Mouse (Mus musculus) testis, postnatal 14 days (tissue): ENCODE data around the gene Mid1.
"Not testable (repeated sequence)": the region's sequence is repeated elsewhere in the genome, so short reads cannot be mapped to it uniquely, and the experiment has no call there.

Experiments used
- DNase-seq: peaks from one replicate; pipeline ENCODE4 v3.0.0; 2021; ENCODE audit warnings: low spot score

The Mid1 gene

DNA sequence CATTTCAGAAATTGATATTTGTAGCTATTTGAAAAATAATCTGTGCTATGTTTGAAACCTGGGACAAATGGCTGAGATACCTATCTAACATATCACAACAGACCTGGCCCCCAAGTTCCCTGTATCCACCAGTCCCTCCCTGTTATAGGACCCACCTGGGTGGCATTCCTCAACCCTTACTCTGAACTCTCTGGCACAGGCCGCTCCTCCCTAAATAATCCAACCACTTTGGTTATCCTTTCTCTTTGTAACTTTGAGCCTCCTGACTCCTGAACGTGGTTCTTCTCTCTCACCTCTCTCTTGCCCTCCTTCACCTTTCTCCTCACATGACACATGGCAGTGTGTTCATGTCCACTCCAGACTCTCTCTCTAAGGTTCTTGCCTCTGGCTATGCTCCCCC lies 287.1 kb downstream of the Mid1 start:
- DNase-seq: peak; percentile 13

DNA sequence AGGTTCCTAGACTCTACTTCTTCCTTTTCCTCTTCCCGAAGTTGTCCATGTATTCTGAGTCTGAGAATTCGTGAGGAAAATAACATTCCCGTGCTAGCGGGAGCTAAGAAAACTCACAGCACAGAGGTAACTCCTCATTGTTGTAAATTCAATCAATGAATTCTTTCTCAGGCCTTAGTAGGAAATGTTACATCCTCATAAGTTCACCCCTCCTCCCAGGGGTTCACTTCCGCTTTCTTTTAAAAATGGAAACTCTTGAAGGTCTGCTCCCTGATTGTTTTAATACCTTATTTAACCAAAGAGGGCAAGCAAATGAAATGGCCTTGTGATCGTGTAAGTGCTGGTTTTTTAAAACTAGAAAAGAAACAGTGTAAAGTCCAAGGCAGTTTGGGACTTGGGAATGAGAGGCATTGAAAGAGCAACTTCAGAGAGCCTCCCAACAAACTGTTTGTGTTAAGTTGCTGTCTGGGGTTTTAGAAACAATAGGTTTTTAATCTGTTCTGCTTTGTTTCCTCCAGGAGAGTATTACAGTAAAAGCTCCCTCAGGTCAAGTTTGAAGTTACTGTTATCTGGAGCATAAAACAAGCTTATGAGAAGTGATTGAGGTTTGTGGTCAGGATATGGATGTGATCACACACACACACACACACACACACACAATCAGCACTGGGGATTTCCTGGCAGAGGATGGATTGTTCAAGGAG lies 287.9 kb downstream of the Mid1 start:
- DNase-seq: peak; percentile 11

DNA sequence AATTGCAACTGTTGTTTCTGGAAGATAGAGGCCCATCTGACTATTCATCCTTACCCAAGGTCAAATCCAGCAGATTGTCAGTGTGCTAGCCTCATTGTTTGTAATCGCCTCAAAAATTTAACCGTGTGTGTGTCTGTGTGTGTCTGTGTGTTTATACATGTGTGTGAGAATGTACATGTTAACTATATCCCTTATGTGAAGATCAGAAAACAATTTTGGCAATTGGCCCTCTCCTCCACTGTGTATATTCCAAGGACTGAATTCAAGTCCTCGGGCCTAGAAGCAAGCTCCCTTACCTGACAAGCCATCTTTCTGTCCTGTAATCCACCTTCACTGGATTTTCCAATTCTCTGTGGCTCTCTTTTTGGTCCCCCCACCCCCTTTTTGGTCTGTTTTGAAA lies 288.8 kb downstream of the Mid1 start:
- DNase-seq: peak; percentile 25

DNA sequence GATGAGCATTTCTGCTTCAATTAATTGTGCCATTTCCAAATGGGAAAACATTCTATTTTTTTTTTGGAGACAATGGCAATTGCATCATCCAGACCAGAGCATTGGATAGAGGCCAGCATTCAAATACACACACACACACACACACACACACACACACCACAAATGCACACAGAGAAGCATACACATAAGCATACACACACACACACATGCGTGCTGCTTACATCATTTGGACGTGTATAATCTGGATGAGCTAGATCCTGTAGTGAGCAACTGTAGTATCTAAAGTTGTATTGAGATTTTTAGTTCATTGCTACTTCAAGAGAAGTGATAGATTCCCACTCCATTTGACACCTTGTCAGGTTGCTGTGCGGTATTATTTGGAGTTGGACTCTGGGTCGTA lies 289.5 kb downstream of the Mid1 start:
- not testable (repeated sequence) for DNase-seq

DNA sequence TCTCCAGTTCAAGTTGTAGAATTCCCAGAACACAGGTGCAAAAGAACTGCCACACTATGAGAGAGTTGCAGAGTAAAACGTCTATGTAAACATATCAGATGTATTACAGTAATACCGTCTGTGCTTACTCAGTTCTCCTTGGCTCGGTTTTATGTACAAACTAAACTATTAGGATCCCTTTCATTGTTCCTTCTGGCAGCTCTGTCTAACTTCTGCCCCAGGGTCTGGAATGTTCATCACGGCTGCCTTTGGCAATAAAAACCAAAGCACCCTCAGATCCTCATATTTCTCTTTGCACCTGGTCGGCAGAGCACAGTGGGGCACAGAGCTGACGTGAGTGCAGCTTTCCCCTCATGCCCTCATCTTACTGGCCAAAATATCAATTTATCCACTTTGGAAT lies 290.0 kb downstream of the Mid1 start:
- DNase-seq: peak; percentile 23

DNA sequence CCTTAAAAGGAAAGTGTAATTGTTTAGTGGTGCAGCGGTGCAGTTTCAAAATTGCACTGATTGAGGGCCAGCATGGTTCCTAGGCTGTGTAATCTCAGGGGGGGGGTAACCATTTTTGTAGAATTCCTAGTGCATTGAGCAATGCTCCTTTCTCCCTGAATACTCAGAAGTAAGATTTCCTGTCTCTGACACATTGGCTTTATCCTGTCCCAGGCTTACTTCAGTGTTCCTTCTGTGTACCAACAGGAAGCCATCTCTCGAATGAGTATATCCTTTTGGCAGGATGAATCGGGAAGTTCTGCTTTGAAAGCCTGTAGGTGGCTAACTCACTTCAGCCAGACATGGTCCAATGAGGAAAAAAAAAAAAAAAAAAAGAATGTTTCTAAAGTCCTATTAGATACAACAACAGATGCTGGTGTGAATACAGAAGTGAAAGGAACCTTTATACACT lies 290.7 kb downstream of the Mid1 start:
- peak; percentile 23 for DNase-seq

DNA sequence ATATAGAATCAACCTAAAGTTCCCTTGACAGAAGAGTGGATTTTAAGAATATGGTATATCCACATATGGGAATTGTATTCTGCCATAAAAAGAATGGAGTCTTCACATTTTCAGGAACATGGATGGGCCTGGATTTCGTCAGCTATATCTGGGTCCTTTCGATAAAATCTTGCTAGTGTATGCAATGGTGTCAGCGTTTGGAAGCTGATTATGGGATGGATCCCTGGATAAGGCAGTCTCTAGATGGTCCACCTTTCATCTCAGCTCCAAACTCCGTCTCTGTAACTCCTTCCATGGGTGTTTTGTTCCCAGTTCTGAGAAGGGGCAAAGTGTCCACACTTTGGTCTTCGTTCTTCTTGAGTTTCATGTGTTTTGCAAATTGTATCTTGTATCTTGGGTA lies 291.3 kb downstream of the Mid1 start:
- DNase-seq: not testable (repeated sequence)

DNA sequence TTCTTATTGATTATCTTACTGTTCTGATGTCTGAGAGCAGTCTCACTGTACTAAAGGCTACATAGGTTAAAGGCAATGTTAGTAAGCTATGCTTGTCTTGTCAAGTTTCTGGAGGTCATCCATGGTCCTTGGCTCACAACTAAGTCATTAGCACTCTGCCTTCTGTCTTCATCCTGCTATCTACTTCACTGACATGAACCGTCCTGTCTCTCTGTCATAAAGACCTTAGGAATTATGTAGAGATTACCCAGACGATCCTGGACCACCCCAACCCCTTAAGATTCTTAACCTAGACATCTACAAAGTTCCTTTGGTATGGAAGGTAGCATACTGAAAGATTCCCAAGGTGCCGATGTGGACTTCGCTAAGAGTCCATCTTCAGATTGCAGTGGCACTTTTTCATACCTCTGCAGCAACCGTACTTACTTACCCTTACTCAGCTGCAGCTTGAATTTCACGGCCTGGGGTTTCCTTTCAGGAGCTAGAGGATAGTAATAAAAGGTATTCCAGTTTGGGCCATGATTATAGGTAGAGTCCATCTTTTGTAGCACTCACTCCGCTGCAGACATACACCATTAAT lies 292.9 kb downstream of the Mid1 start:
- DNase-seq: peak; percentile 29

DNA sequence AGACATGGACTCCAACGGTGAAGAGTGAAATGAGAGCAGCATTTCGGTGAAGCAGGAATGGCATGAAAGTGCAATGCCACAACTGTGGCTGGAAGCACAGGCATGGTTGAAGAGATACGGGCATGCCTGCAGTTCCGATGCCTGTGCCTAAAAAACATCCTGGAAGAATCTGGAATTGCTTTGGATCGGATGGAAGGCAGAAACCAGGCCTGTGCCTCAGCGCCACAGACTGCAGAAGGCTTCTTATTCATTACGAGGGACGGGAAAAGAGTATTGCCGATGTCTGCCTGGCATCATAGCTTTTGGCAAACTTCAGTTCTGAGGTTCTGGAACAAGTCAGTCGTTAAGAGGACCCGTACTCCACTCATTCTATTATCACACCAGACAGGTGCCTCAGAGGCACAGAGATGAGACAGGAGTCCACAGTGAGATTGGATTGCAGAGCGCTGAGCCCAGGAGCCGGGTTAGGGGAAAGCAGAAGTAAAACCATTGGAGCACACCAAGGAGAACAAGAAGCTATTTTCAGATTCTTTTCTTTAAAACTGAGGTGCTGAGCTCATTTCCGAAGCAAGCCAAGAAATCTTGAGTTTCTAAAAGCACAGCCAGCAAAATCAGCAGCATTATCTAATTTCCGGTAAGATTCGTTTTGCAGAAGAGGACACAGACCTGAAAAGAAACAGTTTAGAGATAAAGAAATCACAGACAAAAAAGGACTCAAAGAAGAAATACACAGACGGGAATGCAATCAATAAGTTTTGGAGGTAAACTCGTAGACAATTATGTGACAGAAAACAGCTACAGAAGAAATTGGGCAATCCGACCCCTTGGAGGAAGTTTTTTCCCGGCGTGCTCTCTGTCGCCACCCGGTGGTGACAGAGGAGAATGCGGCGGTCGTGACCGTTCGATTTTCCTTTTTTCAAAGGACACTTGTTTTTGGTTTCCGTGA lies 293.7 kb downstream of the Mid1 start:
- DNase-seq: peak; percentile 38

DNA sequence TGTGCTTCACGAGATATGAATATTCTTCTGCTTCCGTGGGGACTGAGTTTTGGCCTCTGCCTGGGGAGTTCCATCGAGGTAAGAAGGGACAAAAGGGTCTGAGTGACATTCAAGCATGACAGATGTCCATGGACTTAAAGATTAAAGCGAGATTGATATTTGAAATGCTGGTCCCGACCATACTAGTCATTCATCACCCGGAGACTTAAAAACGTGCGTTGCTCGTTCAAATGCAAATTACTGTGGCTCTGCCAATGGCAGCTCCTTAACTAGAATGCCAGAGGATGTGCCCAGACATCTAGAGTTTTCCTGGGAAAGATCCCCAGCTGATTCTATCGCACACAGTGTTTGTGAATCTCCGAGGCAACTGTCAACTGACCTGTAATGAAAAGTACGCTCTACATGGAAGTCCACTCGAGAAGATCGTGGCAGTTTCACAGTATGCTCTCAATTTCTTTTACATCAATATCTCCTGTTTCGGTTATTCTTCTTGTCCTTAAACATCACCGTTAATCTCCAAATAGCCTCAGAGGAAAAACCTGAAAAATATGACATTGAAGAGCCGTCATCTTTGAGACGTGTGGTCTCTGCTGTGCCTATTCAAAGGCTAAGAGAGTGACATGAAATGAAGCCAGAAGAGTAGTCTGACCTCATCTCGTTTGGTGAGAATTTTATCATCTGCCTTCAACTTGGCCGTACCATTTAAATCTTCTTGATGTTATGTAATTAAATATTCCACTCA lies 294.6 kb downstream of the Mid1 start:
- peak; percentile 38 for DNase-seq

DNA sequence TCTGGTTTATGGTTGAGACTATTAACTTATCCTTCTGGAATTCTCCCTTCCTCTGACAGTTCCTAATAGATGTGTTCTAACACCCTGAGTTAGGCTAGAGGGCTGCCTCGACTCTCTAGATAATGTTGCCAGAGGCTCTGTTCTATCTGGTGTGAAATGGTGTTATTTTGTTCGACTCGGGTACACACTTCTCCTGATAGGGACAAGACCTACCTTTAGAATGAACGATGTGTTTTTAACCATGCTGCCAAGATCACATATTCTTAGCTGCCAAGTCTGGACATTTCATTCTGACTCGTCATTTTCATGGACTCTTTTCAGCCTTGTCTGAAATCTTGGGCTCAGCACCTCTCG lies 295.2 kb downstream of the Mid1 start:
- peak; percentile 33 for DNase-seq

DNA sequence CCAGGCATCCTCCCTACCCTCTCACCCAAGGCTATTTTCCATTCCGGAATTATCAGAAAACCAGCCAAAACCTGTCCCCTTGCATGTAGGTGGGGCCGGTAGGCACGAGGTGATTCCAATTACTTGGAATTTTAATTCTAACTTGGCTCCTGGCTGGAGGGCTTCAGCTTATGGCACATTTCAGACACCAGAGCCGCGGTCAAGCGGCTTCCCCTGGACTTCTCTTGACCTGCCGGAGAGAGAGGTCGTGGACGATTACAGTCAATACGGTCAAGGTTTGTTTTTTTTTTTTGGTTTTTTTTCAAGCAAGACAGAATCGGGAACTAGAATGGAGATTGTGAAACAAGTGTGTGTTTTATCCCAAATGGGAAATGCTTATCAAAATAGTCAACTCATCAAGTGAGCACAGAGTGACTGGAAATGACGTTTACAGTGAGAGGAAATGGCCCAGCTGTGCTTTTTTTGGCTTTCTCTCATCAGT lies 295.9 kb downstream of the Mid1 start:
- peak; percentile 15 for DNase-seq

DNA sequence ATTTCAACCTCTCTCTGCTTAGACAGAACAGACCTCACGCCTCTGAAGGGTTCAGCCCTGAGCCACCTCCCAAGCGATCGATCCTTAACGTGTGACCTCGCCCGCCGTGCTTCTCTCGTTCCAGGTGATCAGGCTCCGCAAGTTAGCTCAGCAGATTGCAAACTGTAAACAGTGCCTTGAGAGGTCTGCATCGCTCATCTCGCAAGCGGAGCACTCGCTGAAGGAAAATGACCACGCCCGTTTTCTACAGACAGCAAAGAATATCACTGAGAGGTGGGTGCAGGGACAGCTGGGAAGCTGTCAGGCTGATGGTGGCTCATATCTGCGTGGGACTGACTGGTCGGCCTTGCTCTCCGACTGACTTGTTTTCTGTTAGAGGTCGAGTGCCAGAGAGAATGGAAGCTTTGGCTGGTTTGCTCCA lies 296.8 kb downstream of the Mid1 start:
- DNase-seq: peak; percentile 65

DNA sequence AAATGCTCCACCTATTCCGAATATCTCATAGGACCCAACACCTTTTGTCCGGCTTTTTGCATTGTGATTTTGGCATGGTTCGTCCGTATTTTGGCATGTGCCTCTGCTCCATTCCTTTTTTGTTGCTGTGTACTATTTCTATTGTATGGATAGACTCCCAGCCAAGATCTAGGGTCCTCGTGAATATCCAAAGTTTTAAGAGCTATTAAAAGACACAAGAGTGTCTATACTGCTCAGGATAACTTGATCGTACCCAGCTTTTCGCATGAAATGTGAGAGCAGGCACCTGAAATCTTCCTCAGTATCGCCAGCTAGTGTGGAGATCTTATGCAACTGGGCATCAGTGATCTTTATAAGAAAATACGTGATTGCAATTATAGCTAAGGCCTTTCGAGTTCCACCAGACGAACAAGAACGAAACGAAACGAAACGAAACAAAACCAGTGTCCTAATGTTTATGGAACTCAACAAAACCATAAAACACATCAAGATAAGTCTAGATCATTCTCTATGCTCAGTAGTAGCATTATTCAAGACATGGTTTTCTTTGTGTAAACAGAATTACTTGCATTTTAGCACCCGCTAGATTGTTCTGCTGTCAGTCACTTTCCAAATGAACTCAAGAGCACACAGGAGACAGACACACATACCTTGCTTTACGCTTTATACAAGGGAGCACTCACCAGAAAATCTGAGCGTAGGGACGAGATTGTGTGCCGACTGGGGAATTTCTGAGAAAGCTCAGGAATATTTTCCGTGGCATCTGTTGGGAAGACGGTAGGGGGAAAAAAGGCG lies 297.8 kb downstream of the Mid1 start:
- peak; percentile 19 for DNase-seq

DNA sequence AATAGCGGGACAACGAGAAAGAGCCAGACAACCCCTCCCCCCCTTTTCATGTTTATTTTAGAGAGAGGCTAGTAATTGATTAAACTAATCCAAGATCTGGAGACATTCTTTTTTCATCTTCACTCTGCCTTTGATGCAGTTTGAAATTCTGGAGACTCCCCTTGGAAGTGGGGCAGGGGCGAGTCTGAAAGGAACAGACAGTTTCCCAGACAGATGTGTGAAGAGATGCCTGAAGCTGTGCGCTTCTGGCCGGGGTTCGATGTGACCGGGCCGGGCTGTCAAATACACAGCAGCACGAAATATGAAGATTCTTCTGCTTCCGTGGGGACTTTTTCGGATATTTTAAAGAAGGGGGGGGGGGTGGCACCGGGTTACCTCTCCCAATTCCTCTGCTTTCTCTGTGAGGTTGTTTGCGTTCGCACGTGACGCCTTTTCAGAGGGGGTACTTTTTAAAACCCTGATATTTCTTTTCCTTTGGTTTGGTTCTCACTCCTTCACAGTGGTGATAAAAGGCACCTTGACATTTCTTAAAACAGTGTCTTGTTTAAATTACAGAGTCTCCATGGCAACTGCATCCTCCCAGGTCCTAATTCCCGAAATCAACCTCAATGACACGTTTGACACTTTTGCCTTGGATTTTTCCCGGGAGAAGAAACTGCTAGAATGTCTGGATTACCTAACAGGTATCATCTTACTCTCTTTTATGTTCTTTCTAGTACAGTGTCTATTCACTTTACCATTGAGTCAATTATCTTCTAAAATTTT lies 298.6 kb downstream of the Mid1 start:
- DNase-seq: peak; percentile 33

DNA sequence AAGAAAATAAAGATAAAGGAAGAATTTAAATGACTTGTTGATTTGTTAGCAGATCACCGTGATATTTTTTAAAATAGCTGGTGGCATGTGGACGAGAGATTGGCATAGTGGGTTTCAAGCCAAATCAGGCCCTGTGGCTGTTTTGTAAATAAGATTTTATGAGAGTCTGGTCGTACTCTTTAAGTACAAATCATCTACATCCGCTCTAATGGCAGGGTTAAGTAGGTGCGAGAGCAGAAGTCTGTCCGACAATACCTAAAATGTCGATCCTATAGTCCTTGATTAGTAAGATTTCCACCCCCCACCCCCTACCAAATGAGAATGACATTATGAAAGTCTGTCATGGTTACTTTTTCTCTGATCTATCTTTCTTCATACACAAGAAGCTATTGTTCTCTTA lies 299.3 kb downstream of the Mid1 start:
- peak; percentile 26 for DNase-seq

DNA sequence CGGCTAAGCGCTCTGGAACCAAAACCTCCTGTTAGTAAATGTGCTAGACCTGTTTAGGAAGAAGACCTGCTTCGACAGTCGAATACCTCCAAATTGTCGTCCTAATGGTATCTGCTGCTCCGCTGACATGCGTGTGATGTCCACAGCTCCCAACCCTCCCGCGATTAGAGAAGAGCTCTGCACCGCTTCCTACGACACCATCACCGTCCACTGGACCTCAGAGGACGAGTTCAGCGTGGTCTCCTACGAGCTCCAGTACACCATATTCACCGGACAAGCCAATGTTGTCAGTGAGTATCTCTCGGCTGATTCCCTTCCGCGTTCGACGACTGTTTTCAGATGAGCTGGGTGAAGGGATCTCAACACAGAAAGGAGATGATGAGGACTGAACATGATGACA lies 299.9 kb downstream of the Mid1 start:
- peak; percentile 56 for DNase-seq

DNA sequence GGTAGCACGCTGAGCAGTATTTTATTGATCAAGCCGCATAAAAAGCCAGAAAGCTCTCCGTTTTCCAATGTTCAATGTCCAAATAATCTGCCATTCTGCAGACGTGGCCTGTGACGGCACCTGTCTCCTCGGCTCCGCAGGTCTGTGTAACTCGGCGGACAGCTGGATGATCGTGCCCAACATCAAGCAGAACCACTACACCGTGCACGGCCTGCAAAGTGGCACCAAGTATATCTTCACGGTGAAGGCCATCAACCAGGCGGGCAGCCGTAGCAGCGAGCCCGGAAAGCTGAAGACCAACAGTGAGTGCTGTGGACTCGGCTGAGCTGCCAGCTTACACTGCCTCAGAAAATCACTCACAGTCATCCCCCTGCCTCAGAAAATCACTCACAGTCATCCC lies 300.8 kb downstream of the Mid1 start:
- peak; percentile 74 for DNase-seq

DNA sequence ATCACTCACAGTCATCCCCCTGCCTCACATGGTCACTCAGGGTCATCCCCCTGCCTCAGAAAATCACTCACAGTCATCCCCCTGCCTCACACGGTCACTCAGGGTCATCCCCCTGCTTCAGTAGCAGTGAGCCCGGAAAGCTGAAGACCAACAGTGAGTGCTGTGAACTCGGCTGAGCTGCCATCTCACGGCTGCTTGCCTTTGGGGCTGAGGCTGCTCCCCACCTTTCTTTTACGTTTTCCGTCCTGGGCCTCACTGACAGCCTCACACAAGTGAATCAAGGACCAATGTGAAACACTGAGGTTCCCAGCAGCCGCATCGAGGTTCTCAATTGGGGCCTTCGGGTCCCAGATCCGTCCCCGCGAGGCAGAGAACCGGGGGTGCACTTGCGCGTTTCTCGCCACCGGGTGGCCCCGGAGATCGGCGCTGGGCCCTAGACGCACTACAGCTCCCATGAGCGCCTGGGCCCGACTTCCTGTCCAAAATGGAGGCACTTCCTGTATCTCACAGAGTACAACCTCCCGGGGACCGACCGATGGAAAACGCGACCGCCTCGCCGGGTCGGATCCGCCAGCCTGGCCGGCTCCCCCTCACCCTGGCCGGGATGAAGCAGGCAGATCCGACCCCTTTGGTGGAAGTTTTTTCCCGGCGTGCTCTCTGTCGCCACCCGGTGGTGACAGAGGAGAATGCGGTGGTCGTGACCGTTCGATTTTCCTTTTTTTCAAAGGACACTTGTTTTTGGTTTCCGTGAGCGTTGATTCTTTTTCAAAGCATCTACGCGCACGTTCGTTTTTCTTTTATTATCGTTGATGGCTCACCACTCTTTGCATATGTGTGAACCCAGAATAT lies 301.7 kb downstream of the Mid1 start:
- DNase-seq: peak; percentile 84
